Mouse (Mus musculus) hindbrain, embryonic 11.5 days (tissue): ENCODE results near the gene C2cd4d. TPM values are rescaled to one million over a fixed set of nuclear protein-coding genes. Genes with fewer than 3 reads are reported as not detected.
A peak's percentile ranks its signal among the peaks of the same experiment; 100 is the strongest.

Experiments
- ATAC-seq: fragments of 200-750 bp; cut with Nextera tagmentation; 2 replicates; pipeline ENCODE4 v1.8.0; 2017; ENCODE audit warnings: mild to moderate bottlenecking, moderate TSS enrichment, moderate library complexity; ENCODE audit not compliant: low FRiP score
- DNase-seq: peaks from one replicate; pipeline ENCODE4 v3.0.0-alpha.2; 2015; ENCODE audit warnings: low spot score
- H3K27ac ChIP-seq: fragments of 300-500 bp; sonication (generic); 2 replicates; pipeline ENCODE4 v1.5.1; 2014; ENCODE audit warnings: mild to moderate bottlenecking, low read depth, low read length
- H3K27me3 ChIP-seq: fragments of 300-500 bp; sonication (generic); 2 replicates; pipeline ENCODE4 v1.6.1; 2014; ENCODE audit warnings: mild to moderate bottlenecking, low read length, moderate library complexity, mixed read lengths; ENCODE audit not compliant: control insufficient read depth, insufficient read depth
- H3K36me3 ChIP-seq: fragments of 300-500 bp; sonication (generic); 2 replicates; pipeline ENCODE4 v1.6.1; 2014; ENCODE audit warnings: mild to moderate bottlenecking, low read length, moderate library complexity, mixed read lengths; ENCODE audit not compliant: control insufficient read depth, insufficient read depth
- H3K4me1 ChIP-seq: fragments of 300-500 bp; sonication (generic); replicated peaks from 2 replicates; pipeline ENCODE4 v1.6.1; 2014; ENCODE audit warnings: low read length, mixed read lengths; ENCODE audit not compliant: control insufficient read depth, insufficient read depth
- H3K4me2 ChIP-seq: fragments of 300-500 bp; sonication (generic); replicated peaks from 2 replicates; pipeline ENCODE4 v1.6.1; 2014; ENCODE audit warnings: mild to moderate bottlenecking, low read depth, low read length
- H3K4me3 ChIP-seq: fragments of 300-500 bp; sonication (generic); 2 replicates; pipeline ENCODE4 v1.5.1; 2014; ENCODE audit warnings: low read depth, low read length
- H3K9ac ChIP-seq: fragments of 300-500 bp; sonication (generic); 2 replicates; pipeline ENCODE4 v1.6.1; 2014; ENCODE audit warnings: low read depth, low read length
- H3K9me3 ChIP-seq: fragments of 300-500 bp; sonication (generic); 2 replicates; pipeline ENCODE4 v1.6.1; 2016; ENCODE audit warnings: low read length; ENCODE audit not compliant: control insufficient read depth
- WGBS: fragments of 180-500 bp; shearing (Covaris S2); extraction: QIAGEN DNeasy Blood & Tissue Kit; methylation state at CpG from one replicate; pipeline ENCODE4 v1.1.7; 2014; 5-methylcytosine and 5-hydroxymethylcytosine counted together
- polyA plus RNA-seq: library from polyadenylated mRNA; unstranded; fragments of >200 nt; fragmentation: Nextera tagmentation; extraction: Ambion mirVana; gene quantifications from 2 replicates; pipeline ENCODE4 v1.2.1, GENCODE M21; 2014

C2cd4d gene
- polyA plus RNA-seq = 1.4 and 2.1 TPM in 2 replicates

GRCm38 (mm10) chr3:94362138-94362537 is at the start of gene C2cd4d:
C2cd4d (plus strand) TSS chr3:94362438.
- Histone ChIP-seq H3K4me3 (peak within 1 kb of the TSS; percentile 44), H3K9me3 (no peaks in the 10 kb centered on the region), H3K27ac (0 out of 2 replicates have a peak within 1 kb of the TSS, but pooled peaks have one; percentile 17), H3K4me1 (no peaks in the 10 kb centered on the region), H3K27me3 (peaks cover 8% of the 10 kb centered on the region; the same call in 1 of the 2 replicates), H3K9ac (peak within 1 kb of the TSS; percentile 81), H3K4me2 (peak within 1 kb of the TSS; percentile 87), H3K36me3 (no peaks in the 10 kb centered on the region)
- WGBS = 29% methylated on average over 7 of the region's 7 CpGs
- no peak for ATAC-seq
- DNase-seq = peak; percentile 9

GRCm38 (mm10) chr3:94328681-94329080 is 33.6 kb upstream of the C2cd4d start:
- Histone ChIP-seq H3K4me2 (no peak overlapping the region), H3K4me1 (no peaks in the 10 kb centered on the region), H3K27ac (no peak overlapping the region), H3K27me3 (no peaks in the 10 kb centered on the region), H3K36me3 (no peaks in the 10 kb centered on the region), H3K9me3 (no peaks in the 10 kb centered on the region), H3K4me3 (no peak overlapping the region), H3K9ac (no peak overlapping the region)
- WGBS = 68% methylated on average over 3 of the region's 3 CpGs
- DNase-seq (no peak), ATAC-seq (no peak)

GRCm38 (mm10) chr3:94334442-94334841 is 27.8 kb upstream of the C2cd4d start:
- H3K9me3 ChIP-seq = no peaks in the 10 kb centered on the region
- no peak for ATAC-seq
- DNase-seq = no peak
- H3K4me1 ChIP-seq = no peaks in the 10 kb centered on the region
- no peaks in the 10 kb centered on the region for H3K36me3 ChIP-seq
- H3K9ac ChIP-seq = no peak overlapping the region
- 95% methylated on average over 4 of the region's 4 CpGs for WGBS
- H3K4me2 ChIP-seq = no peak overlapping the region
- no peak overlapping the region for H3K4me3 ChIP-seq
- no peaks in the 10 kb centered on the region for H3K27me3 ChIP-seq
- H3K27ac ChIP-seq = no peak overlapping the region

- Histone ChIP-seq H3K4me1 (no peaks in the 10 kb centered on the region), H3K4me2 (no peak overlapping the region), H3K4me3 (no peak overlapping the region), H3K27ac (no peak overlapping the region), H3K27me3 (no peaks in the 10 kb centered on the region), H3K9me3 (no peaks in the 10 kb centered on the region), H3K36me3 (no peaks in the 10 kb centered on the region), H3K9ac (no peak overlapping the region)
- ATAC-seq (no peak), DNase-seq (no peak)
- 92% methylated on average over 3 of the region's 3 CpGs for WGBS
These were observed 23.7 kb upstream of the C2cd4d start for GRCm38 (mm10) chr3:94338522-94338921.

GRCm38 (mm10) chr3:94341959-94342422 is 20.2 kb upstream of the C2cd4d start, which contains the start of gene Them5:
Them5 (plus strand) TSS chr3:94342099.
- Histone ChIP-seq H3K27ac (no peak within 1 kb of the TSS), H3K4me2 (no peak within 1 kb of the TSS), H3K36me3 (no peaks in the 10 kb centered on the region), H3K4me1 (no peaks in the 10 kb centered on the region), H3K4me3 (no peak within 1 kb of the TSS), H3K27me3 (no peaks in the 10 kb centered on the region), H3K9me3 (no peaks in the 10 kb centered on the region), H3K9ac (no peak within 1 kb of the TSS)
- DNase-seq = no peak
- ATAC-seq = no peak
- WGBS = 56% methylated on average over 3 of the region's 3 CpGs

- no peak for DNase-seq
- Histone ChIP-seq H3K27me3 (no peaks in the 10 kb centered on the region), H3K27ac (no peak overlapping the region), H3K9ac (no peak overlapping the region), H3K4me2 (no peak overlapping the region), H3K4me1 (no peaks in the 10 kb centered on the region), H3K36me3 (no peaks in the 10 kb centered on the region), H3K9me3 (no peaks in the 10 kb centered on the region), H3K4me3 (no peak overlapping the region)
- no peak for ATAC-seq
- 63% methylated on average over 1 of the region's 1 CpGs for WGBS
These were observed 19.7 kb upstream of the C2cd4d start for GRCm38 (mm10) chr3:94342552-94342951.

- ATAC-seq (no peak), DNase-seq (no peak)
- Histone ChIP-seq H3K36me3 (no peaks in the 10 kb centered on the region), H3K27me3 (no peaks in the 10 kb centered on the region), H3K4me2 (no peak overlapping the region), H3K9me3 (no peaks in the 10 kb centered on the region), H3K27ac (no peak overlapping the region), H3K4me3 (no peak overlapping the region), H3K4me1 (no peaks in the 10 kb centered on the region), H3K9ac (no peak overlapping the region)
- 88% methylated on average over 2 of the region's 2 CpGs for WGBS
These were observed 18.1 kb upstream of the C2cd4d start for GRCm38 (mm10) chr3:94344182-94344581.

GRCm38 (mm10) chr3:94344897-94345296 is 17.3 kb upstream of the C2cd4d start:
- ATAC-seq = no peak
- no peak for DNase-seq
- Histone ChIP-seq H3K9me3 (no peaks in the 10 kb centered on the region), H3K9ac (no peak overlapping the region), H3K36me3 (no peaks in the 10 kb centered on the region), H3K4me3 (no peak overlapping the region), H3K27me3 (no peaks in the 10 kb centered on the region), H3K27ac (no peak overlapping the region), H3K4me1 (no peaks in the 10 kb centered on the region), H3K4me2 (no peak overlapping the region)
- 71% methylated on average over 3 of the region's 3 CpGs for WGBS

- DNase-seq = no peak
- ATAC-seq = no peak
- Histone ChIP-seq H3K27me3 (no peaks in the 10 kb centered on the region), H3K36me3 (no peaks in the 10 kb centered on the region), H3K9ac (no peak overlapping the region), H3K27ac (no peak overlapping the region), H3K9me3 (no peaks in the 10 kb centered on the region), H3K4me2 (no peak overlapping the region), H3K4me3 (no peak overlapping the region), H3K4me1 (no peaks in the 10 kb centered on the region)
- WGBS = 74% methylated on average over 2 of the region's 2 CpGs
These were observed 14.1 kb upstream of the C2cd4d start for GRCm38 (mm10) chr3:94348146-94348545.
